Mouse (Mus musculus) heart, postnatal 0 days (tissue): ENCODE results near the gene Cir1. TPM values are rescaled to one million over a fixed set of nuclear protein-coding genes. Genes with fewer than 3 reads are reported as not detected.

Experiments
- ATAC-seq: fragments of 200-750 bp; cut with Nextera tagmentation; 2 replicates; pipeline ENCODE4 v1.8.0; 2017; ENCODE audit warnings: low read depth, moderate number of reproducible peaks, moderate library complexity; ENCODE audit not compliant: insufficient read depth
- DNase-seq: peaks from one replicate; pipeline ENCODE4 v3.0.0-alpha.2; 2016; ENCODE audit warnings: low spot score
- H3K27ac ChIP-seq: fragments of 300-500 bp; sonication (generic); 2 replicates; pipeline ENCODE4 v1.5.1; 2014; ENCODE audit warnings: low read depth, mild to moderate bottlenecking
- H3K27me3 ChIP-seq: fragments of 300-500 bp; sonication (generic); 2 replicates; pipeline ENCODE4 v1.6.1; 2014; ENCODE audit warnings: low read length, mixed read lengths; ENCODE audit not compliant: control insufficient read depth, insufficient read depth
- H3K36me3 ChIP-seq: fragments of 300-500 bp; sonication (generic); replicated peaks from 2 replicates; pipeline ENCODE4 v1.6.1; 2014; ENCODE audit warnings: low read length, mixed read lengths; ENCODE audit not compliant: control insufficient read depth, insufficient read depth
- H3K4me1 ChIP-seq: fragments of 300-500 bp; sonication (generic); 2 replicates; pipeline ENCODE4 v1.6.1; 2014; ENCODE audit warnings: antibody characterized with exemption; ENCODE audit not compliant: control insufficient read depth, insufficient read depth
- H3K4me2 ChIP-seq: fragments of 300-500 bp; sonication (generic); 2 replicates; pipeline ENCODE4 v1.6.1; 2014; ENCODE audit warnings: low read depth, mild to moderate bottlenecking, low read length, moderate library complexity
- H3K4me3 ChIP-seq: fragments of 300-500 bp; sonication (generic); 2 replicates; pipeline ENCODE4 v1.5.1; 2014; ENCODE audit warnings: low read depth, low read length
- H3K9ac ChIP-seq: fragments of 300-500 bp; sonication (generic); replicated peaks from 2 replicates; pipeline ENCODE4 v1.6.1; 2014; ENCODE audit warnings: low read depth, low read length, mixed read lengths
- H3K9me3 ChIP-seq: fragments of 300-500 bp; sonication (generic); replicated peaks from 2 replicates; pipeline ENCODE4 v1.6.1; 2016; ENCODE audit warnings: low read length; ENCODE audit not compliant: control insufficient read depth
- CTCF ChIP-seq: IDR thresholded peaks from 2 replicates; pipeline ENCODE4 v1.5.1; 2016; ENCODE audit warnings: antibody characterized with exemption, control low read depth, low read depth
- EP300 ChIP-seq: IDR thresholded peaks from 2 replicates; pipeline ENCODE4 v1.6.1; 2016; ENCODE audit warnings: antibody characterized with exemption, low read depth
- WGBS: fragments of 180-500 bp; shearing (Covaris S2); extraction: QIAGEN DNeasy Blood & Tissue Kit; methylation state at CpG from one replicate; pipeline ENCODE4 v1.1.7; 2014; 5-methylcytosine and 5-hydroxymethylcytosine counted together
- polyA plus RNA-seq: library from polyadenylated mRNA; unstranded; fragments of >200 nt; fragmentation: Nextera tagmentation; extraction: Ambion mirVana; gene quantifications from 2 replicates; pipeline ENCODE4 v1.2.1, GENCODE M21; 2015
- total RNA-seq: library from RNA; depleted of rRNA; stranded (reverse); fragments of >200 nt; gene quantifications from 2 replicates; pipeline ENCODE4 v1.2.3, GENCODE M21; 2014; ENCODE audit warnings: low replicate concordance

Cir1 gene
- total and polyA plus RNA-seq, 2 experiments from 2014 or later = 0.08 to 20.0 TPM

DNA sequence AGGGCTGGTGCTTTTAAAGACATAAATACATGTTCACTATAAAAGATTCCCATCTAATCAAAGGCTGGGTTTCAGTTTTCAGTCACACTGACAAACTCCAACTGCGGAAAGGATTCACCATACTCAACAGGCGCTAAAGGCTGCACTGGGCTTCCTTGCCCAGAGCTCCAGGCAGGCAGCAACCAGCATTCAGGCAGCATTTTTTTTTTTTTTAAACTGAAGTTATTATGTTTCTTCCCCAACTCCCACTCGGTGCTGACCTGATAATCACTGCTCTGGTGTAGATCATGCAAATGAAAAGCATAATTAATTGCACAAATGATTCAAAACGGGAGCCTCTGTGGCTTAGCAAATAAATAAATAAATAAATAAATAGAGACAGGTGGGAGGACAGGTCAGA is 44.7 kb downstream of the Cir1 start:
- Histone ChIP-seq H3K4me1 (peaks cover 9% of the 10 kb centered on the region), H3K9me3 (no peaks in the 10 kb centered on the region), H3K27me3 (peaks cover 93% of the 10 kb centered on the region), H3K4me2 (no peak overlapping the region), H3K36me3 (no peaks in the 10 kb centered on the region), H3K27ac (no peak overlapping the region), H3K9ac (no peak overlapping the region), H3K4me3 (no peak overlapping the region)
- 13% methylated on average over 4 of the region's 4 CpGs for WGBS
- ATAC-seq (no peak), DNase-seq (no peak)
- TF ChIP-seq CTCF = no peak
- no peak for TF ChIP-seq EP300

DNA sequence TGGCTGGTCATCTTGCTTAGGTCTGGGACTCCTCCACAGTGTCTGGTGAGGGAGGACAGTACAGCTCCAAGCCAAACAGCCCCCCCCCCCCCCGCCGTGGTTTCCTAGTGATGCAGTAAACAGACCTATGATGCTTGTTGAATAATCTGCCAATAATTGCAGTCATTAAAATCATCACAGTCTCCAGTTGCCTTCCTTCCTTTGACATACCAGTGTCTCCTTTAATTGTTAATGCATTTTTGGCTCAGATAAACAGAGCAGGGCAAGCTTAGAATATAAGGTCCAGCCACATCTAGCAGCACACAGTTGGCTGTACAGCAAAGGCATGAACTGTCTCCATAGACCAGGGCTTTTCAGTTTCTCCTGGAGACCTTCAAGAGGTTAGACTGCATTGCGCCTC is 45.3 kb downstream of the Cir1 start:
- ATAC-seq (no peak), DNase-seq (no peak)
- Histone ChIP-seq H3K27ac (no peak overlapping the region), H3K9ac (no peak overlapping the region), H3K4me1 (peaks cover 6% of the 10 kb centered on the region; the same call in 1 of the 2 replicates), H3K4me3 (no peak overlapping the region), H3K9me3 (no peaks in the 10 kb centered on the region), H3K4me2 (no peak overlapping the region), H3K27me3 (peaks cover 93% of the 10 kb centered on the region), H3K36me3 (no peaks in the 10 kb centered on the region)
- WGBS = 20% methylated on average over 2 of the region's 3 CpGs
- TF ChIP-seq CTCF (no peak), EP300 (no peak)

DNA sequence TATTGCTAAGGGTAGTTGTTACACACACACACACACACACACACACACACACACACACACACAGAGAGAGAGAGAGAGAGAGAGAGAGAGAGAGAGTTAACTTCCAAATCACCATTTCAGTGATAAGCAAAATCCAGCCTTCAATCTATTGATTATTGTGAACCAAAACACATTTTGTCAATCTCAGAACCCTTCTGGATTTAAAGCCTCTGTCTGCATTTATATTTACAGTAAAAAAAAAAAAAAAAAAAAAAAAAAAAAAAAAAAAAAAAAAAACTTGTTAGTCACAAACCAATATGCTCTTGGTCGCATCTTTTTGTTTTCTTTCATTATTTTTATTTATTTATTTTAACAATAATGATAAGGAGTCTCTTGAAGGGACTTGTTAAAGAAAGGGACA is 45.9 kb downstream of the Cir1 start:
- Histone ChIP-seq H3K4me1 (peaks cover 6% of the 10 kb centered on the region; the same call in 1 of the 2 replicates), H3K4me2 (no peak overlapping the region), H3K9me3 (no peaks in the 10 kb centered on the region), H3K9ac (no peak overlapping the region), H3K36me3 (no peaks in the 10 kb centered on the region), H3K4me3 (no peak overlapping the region), H3K27me3 (peaks cover 96% of the 10 kb centered on the region), H3K27ac (no peak overlapping the region)
- 33% methylated on average over 1 of the region's 1 CpGs for WGBS
- DNase-seq (no peak), ATAC-seq (no peak)
- TF ChIP-seq CTCF = no peak
- TF ChIP-seq EP300 = no peak

DNA sequence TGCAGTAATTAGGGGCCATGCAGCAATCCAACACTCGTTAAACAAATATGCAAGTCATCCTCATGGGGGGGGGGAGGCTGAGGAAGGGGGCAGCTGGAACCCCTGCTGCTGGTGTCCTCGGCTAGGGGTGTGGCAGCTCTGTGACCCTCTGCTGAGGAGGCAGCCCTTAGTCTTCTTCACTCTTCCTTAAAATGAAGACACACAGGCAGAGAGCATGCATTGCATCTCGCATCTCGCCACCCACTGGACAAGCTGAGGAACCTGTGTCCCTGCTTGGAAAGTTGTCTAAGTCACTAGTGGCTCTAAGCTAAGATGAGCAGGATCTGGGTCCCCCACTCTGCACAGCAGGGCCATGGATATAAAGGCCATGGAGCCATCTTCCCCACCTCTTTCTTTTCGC is 46.5 kb downstream of the Cir1 start:
- DNase-seq = no peak
- Histone ChIP-seq H3K4me3 (no peak overlapping the region), H3K27ac (no peak overlapping the region), H3K9me3 (0 out of 2 replicates have a peak, but pooled peaks cover 2% of the 10 kb centered on the region), H3K36me3 (no peaks in the 10 kb centered on the region), H3K4me1 (peaks cover 4% of the 10 kb centered on the region; the same call in 1 of the 2 replicates), H3K27me3 (peaks cover 90% of the 10 kb centered on the region), H3K4me2 (no peak overlapping the region), H3K9ac (no peak overlapping the region)
- ATAC-seq = no peak
- TF ChIP-seq EP300 (no peak), CTCF (peak; percentile 33; the same call in 1 of the 2 replicates)
- WGBS = 11% methylated on average over 5 of the region's 5 CpGs

DNA sequence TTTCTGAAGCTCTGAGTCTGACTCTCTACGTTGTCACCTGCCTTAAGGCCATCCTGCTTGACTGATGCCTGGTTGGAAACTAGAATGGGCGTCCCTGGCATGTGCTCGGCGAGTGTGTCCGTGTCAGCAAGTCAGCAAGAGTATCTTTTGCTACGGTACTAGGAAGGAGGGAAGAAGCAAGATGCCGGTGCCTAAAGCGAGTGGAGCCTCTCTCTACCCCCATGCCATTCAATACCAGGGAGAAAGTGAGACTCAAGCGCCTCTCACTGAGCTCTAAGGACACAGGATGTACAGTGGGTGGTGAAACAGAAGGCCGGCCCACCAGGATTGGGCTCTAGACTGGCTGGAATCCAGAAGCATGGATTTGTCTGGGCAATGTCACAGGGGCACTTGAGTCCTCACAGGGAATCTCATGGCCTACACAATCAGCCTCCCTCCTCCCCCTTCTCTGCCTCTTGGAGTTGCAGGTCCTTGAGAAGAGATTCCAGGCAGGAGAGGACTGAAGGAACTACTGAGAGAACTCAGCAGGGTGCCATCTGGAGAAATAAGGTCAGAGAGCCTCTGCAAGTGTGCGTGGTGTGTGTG is 47.8 kb downstream of the Cir1 start:
- ATAC-seq (no peak), DNase-seq (no peak)
- Histone ChIP-seq H3K9ac (no peak overlapping the region), H3K4me3 (peak overlapping the region; percentile 40), H3K36me3 (no peaks in the 10 kb centered on the region), H3K9me3 (0 out of 2 replicates have a peak, but pooled peaks cover 4% of the 10 kb centered on the region), H3K27me3 (peaks cover 77% of the 10 kb centered on the region), H3K27ac (no peak overlapping the region), H3K4me1 (no peaks in the 10 kb centered on the region), H3K4me2 (peak overlapping the region; percentile 63)
- TF ChIP-seq EP300 = no peak
- 8% methylated on average over 11 of the region's 11 CpGs for WGBS
